Mouse (Mus musculus): ENCODE results near the gene Camkk1. TPM values are rescaled to one million over a fixed set of nuclear protein-coding genes. Genes with fewer than 3 reads are reported as not detected.

Camkk1 gene
- polyA plus RNA-seq, 1 experiment from 2014 or later = 5.1 TPM

DNA sequence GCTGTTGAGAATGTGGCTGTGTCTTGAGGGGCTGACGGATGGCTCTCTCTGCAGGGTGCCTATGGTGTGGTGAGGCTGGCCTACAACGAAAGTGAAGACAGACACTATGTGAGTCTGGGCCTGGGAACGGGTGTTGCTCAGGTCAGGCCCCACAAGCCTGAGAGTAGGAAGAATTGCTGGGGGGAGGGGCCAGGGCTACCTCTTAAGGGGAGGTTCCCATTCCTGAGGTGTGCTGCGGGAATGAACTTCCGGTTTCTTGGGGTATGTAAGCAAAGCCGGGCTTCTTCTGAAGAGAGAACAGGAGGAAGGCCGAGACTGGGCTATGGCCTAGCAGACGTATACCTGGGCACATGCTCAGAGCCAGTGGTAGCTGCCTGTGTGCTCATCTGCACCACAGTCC, 8.2 kb downstream of the Camkk1 start:
- ChIA-PET POLR2A (no interaction called here), CTCF (interaction anchor here (1.5 kb wide), 1 partner anchor 20 kb away, joined by 4 read pairs; no protein-coding TSS in a partner anchor)
- DNase-seq (ENCODE audit: low read depth, low spot score) (no peak), ATAC-seq (no peak)
- in situ Hi-C loops (cut with MboI; ENCODE audit: low pct_unique_long_range_greater_than_20kb) = no loop called here
- TF ChIP-seq CTCF (IDR thresholded peaks at IDR 0.05) = no peak
- H3K27me3 ChIP-seq = no peaks in the 10 kb centered on the region

GRCm38 (mm10) chr11:73030821-73031498, 12.2 kb downstream of the Camkk1 start:
- ChIA-PET CTCF (interaction anchor here (0.8 to 3.5 kb wide), 6 partner anchors 8 to 30 kb away, joined by 3 to 16 read pairs (median 4); partner anchors contain the start of gene Ncbp3), POLR2A (interaction anchor here (0.7 to 0.9 kb wide), 3 partner anchors 9 to 17 kb away, joined by 3 to 5 read pairs (median 3); no protein-coding TSS in a partner anchor)
- H3K27me3 ChIP-seq = no peaks in the 10 kb centered on the region
- ATAC-seq (peak; percentile 59), DNase-seq (ENCODE audit: low read depth, low spot score) (no peak)
- no peak for TF ChIP-seq CTCF (IDR thresholded peaks at IDR 0.05)
- in situ Hi-C loops (cut with MboI; ENCODE audit: low pct_unique_long_range_greater_than_20kb) = no loop called here

DNA sequence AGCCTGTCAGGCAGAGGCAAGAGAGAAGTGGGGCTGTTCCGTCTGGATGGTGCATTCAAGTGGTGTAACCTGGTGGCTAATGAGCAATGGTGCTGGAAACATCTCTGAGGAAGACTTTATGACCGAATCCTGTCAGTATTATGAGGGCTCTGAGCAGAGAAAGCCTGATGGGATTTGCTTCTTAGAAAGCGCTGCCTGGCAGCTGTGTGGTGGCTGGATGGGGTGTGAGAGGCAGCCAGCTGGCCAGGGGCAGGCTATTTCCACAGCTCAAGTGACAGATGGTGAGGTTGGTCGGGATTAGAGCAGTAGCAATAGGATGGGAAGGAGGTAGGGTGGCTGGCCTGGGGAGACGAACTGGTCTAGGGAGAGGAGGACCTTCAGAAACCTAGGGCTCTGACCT, 12.7 kb downstream of the Camkk1 start:
- TF ChIP-seq CTCF (IDR thresholded peaks at IDR 0.05) = no peak
- ATAC-seq (no peak), DNase-seq (ENCODE audit: low read depth, low spot score) (no peak)
- in situ Hi-C loops (cut with MboI; ENCODE audit: low pct_unique_long_range_greater_than_20kb) = no loop called here
- CTCF ChIA-PET = interaction anchor here (1.2 to 3.5 kb wide), 5 partner anchors 8 to 31 kb away, joined by 3 to 16 read pairs (median 4); partner anchors contain the start of gene Ncbp3
- POLR2A ChIA-PET = interaction anchor here (0.9 kb wide), 2 partner anchors 12 to 18 kb away, joined by 3 read pairs; no protein-coding TSS in a partner anchor
- H3K27me3 ChIP-seq = no peaks in the 10 kb centered on the region

DNA sequence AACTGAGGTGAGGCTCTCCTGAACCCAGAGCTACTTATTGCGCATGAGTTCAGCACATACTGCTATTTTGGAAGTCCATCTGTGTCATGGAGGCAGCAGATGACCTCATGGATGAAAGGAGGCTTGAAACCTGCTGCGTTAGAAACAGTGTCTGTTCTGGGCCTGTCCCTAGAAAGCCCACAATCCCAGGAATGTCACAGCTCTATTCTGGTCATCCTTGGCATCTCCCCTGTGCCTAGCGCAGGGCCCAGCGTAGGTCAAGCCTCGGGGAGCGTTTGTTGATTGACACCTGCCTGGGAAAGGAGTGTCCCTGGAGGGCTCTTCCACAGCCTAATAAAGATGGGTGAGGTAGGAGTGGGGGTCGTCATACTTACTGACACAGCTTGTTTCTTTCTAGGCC, 17.3 kb downstream of the Camkk1 start:
- in situ Hi-C loops (cut with MboI; ENCODE audit: low pct_unique_long_range_greater_than_20kb) = no loop called here
- DNase-seq (ENCODE audit: low read depth, low spot score) = no peak
- CTCF ChIA-PET = interaction anchor here (1.0 to 2.1 kb wide), 6 partner anchors 12 to 31 kb away, joined by 3 to 9 read pairs (median 5); partner anchors contain the start of gene Ncbp3

GRCm38 (mm10) chr11:73036889-73037288, 18.1 kb downstream of the Camkk1 start:
- in situ Hi-C loops (cut with MboI; ENCODE audit: low pct_unique_long_range_greater_than_20kb) = no loop called here
- ATAC-seq = peak; percentile 95
- no peak for TF ChIP-seq CTCF (IDR thresholded peaks at IDR 0.05)
- no peak for DNase-seq (ENCODE audit: low read depth, low spot score)
- POLR2A ChIA-PET = no interaction called here
- H3K27me3 ChIP-seq = no peaks in the 10 kb centered on the region
- CTCF ChIA-PET = interaction anchor here (1.5 to 1.6 kb wide), 2 partner anchors 11 to 13 kb away, joined by 6 read pairs; partner anchors contain the start of gene Ncbp3

More for the DNA sequence above, 17.3 kb downstream of the Camkk1 start:
- no peak for TF ChIP-seq CTCF (IDR thresholded peaks at IDR 0.05)
- no peak for ATAC-seq
- POLR2A ChIA-PET = interaction anchor here (1.3 kb wide), 1 partner anchor 17 kb away, joined by 4 read pairs; no protein-coding TSS in a partner anchor
- H3K27me3 ChIP-seq = no peaks in the 10 kb centered on the region

GRCm38 (mm10) chr11:73037691-73038090, 18.9 kb downstream of the Camkk1 start:
- ATAC-seq (no peak), DNase-seq (ENCODE audit: low read depth, low spot score) (no peak)
- in situ Hi-C loops (cut with MboI; ENCODE audit: low pct_unique_long_range_greater_than_20kb) = no loop called here
- CTCF ChIA-PET = interaction anchor here (0.8 kb wide), 1 partner anchor 10 kb away, joined by 3 read pairs; the partner anchor contains the start of gene Ncbp3
- no peak for TF ChIP-seq CTCF (IDR thresholded peaks at IDR 0.05)
- no peaks in the 10 kb centered on the region for H3K27me3 ChIP-seq
- POLR2A ChIA-PET = no interaction called here

DNA sequence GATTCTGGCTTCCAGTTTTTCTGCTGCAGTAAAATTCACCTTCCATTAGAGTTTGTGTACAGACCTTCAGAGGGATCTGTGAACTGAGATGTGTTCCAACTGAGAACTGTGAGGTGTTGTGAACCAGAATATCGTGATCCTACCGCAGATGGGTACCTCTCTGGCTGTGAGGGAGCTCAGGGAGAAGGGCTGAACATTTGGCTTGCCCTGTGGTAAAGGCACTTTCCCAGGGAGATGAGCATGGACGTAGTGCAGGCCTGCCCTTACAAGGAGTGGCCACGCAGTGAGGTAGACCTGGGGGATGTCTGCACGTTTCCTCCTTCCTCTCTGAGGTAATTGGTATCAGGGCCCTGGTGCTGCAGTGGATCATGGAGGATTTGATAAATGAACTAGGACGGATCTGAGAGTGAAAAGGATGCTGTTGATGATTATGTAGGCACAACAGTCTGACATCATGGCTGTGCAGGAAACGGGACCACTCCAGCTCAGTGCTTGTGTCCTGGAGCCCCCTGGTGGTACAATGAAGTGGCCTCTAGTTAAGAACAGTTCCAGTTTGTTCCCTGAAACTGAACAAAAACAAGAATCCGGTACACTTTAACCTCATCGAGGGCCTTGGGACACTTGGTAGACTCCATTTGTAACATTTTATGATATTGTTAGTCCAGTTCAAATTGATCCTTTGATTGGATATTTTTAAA, 20.4 kb downstream of the Camkk1 start:
- no peak for ATAC-seq
- TF ChIP-seq CTCF (IDR thresholded peaks at IDR 0.05) = peak; percentile 94
- CTCF ChIA-PET = interaction anchor here (1.0 to 1.9 kb wide), 4 partner anchors 15 to 98 kb away, joined by 3 to 29 read pairs (median 6); no protein-coding TSS in a partner anchor
- DNase-seq (ENCODE audit: low read depth, low spot score) = no peak
- no peaks in the 10 kb centered on the region for H3K27me3 ChIP-seq
- POLR2A ChIA-PET = interaction anchor here (1.0 to 1.2 kb wide), 2 partner anchors 18 to 33 kb away, joined by 3 read pairs; no protein-coding TSS in a partner anchor
- in situ Hi-C loops (cut with MboI; ENCODE audit: low pct_unique_long_range_greater_than_20kb) = no loop called here

GRCm38 (mm10) chr11:73044229-73044755, 25.5 kb downstream of the Camkk1 start:
- POLR2A ChIA-PET = no interaction called here
- ATAC-seq (no peak), DNase-seq (ENCODE audit: low read depth, low spot score) (no peak)
- H3K27me3 ChIP-seq = no peaks in the 10 kb centered on the region
- TF ChIP-seq CTCF (IDR thresholded peaks at IDR 0.05) = no peak
- CTCF ChIA-PET = interaction anchor here (1.1 to 8.9 kb wide), 4 partner anchors 16 to 38 kb away, joined by 3 to 81 read pairs (median 3); no protein-coding TSS in a partner anchor
- in situ Hi-C loops (cut with MboI; ENCODE audit: low pct_unique_long_range_greater_than_20kb) = no loop called here

DNA sequence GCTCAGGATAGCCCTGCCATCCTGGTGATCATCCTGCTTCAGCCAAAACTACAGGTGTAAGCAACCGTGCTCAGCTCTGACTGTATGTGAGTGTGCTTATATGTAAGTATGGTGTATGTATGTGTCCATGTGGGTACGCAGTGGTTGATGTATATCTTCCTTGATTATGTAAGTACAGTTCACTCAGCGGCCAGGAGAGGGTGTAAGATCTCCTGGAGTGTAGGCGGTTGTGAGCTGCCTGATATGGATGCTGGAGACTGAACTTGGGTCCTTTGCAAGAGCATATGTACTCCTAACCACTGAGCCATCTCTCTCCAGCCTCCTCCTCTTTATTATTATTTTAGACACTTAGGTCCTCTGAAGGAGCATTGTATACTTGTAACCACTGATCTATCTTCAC, 26.0 kb downstream of the Camkk1 start:
- DNase-seq (ENCODE audit: low read depth, low spot score) (no peak), ATAC-seq (no peak)
- CTCF ChIA-PET = interaction anchor here (1.1 to 8.9 kb wide), 5 partner anchors 14 to 39 kb away, joined by 3 to 81 read pairs (median 3); no protein-coding TSS in a partner anchor
- POLR2A ChIA-PET = no interaction called here
- in situ Hi-C loops (cut with MboI; ENCODE audit: low pct_unique_long_range_greater_than_20kb) = loop anchor here (5.0 kb wide), 1 partner anchor 32 kb away; no protein-coding TSS in a partner anchor
- no peaks in the 10 kb centered on the region for H3K27me3 ChIP-seq
- peak; percentile 40 for TF ChIP-seq CTCF (IDR thresholded peaks at IDR 0.05)

GRCm38 (mm10) chr11:73047542-73047996, 28.8 kb downstream of the Camkk1 start, which contains the start of gene Ncbp3:
Gene Ncbp3, plus strand, starts transcription at chr11:73047783.
- in situ Hi-C loops (cut with MboI; ENCODE audit: low pct_unique_long_range_greater_than_20kb) = loop anchor here (5.0 kb wide), 1 partner anchor 35 kb away; no protein-coding TSS in a partner anchor
- DNase-seq (ENCODE audit: low read depth, low spot score) (peak; percentile 75), ATAC-seq (peak; percentile 85)
- POLR2A ChIA-PET = interaction anchor here (0.6 to 2.3 kb wide), 4 partner anchors 14 to 552 kb away, joined by 3 to 10 read pairs (median 4); no protein-coding TSS in a partner anchor
- CTCF ChIA-PET = interaction anchor here (0.8 to 8.9 kb wide), 8 partner anchors 9 to 47 kb away, joined by 3 to 81 read pairs (median 4); no protein-coding TSS in a partner anchor
- H3K27me3 ChIP-seq = no peaks in the 10 kb centered on the region
- TF ChIP-seq CTCF (IDR thresholded peaks at IDR 0.05) = peak; percentile 99
